Mouse (Mus musculus): ENCODE measurements around the gene St3gal5. TPM values are rescaled to one million over a fixed set of nuclear protein-coding genes. Genes with fewer than 3 reads are reported as not detected.
A peak's percentile ranks its signal among the peaks of the same experiment; 100 is the strongest.

The St3gal5 gene
- polyA plus RNA-seq, 1 experiment from 2014 or later, result 29.6 TPM

DNA sequence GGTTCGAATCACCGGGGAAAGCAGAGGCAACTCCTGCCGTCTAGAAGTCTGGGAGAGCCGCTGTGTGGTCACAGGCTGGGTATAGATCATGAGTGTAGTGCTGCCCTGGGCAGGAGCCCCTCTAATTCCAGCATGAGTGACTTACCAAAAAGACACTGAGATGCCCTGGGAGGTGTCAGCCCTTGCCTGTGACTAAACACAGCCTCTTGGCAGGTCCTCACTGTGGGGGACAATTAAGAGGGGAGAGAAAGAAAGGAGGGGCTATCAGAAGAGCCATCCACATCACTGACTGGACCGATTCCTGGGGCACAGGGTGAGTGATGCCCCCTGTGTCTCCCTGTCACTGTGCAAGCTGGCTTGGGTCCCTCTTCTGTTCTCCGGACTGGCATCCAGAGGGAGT is 89.4 kb downstream of the St3gal5 start:
- 77% methylated on average over 6 of the region's 6 CpGs for WGBS
- H3K4me3 ChIP-seq (replicated peaks), result no peak overlapping the region
- H3K27ac ChIP-seq (replicated peaks), result no peak overlapping the region
- no peaks in the 10 kb centered on the region for H3K36me3 ChIP-seq
- no peaks in the 10 kb centered on the region for H3K9me3 ChIP-seq (replicated peaks)
- no peak overlapping the region for H3K9ac ChIP-seq
- H3K27me3 ChIP-seq, result 0 out of 2 replicates have a peak, but pooled peaks cover 7% of the 10 kb centered on the region
- ATAC-seq (ENCODE audit: insufficient number of reproducible peaks, low FRiP score, low TSS enrichment, low read depth), result no peak
- H3K4me2 ChIP-seq (replicated peaks), result no peak overlapping the region
- H3K4me1 ChIP-seq, result peaks cover 31% of the 10 kb centered on the region

DNA sequence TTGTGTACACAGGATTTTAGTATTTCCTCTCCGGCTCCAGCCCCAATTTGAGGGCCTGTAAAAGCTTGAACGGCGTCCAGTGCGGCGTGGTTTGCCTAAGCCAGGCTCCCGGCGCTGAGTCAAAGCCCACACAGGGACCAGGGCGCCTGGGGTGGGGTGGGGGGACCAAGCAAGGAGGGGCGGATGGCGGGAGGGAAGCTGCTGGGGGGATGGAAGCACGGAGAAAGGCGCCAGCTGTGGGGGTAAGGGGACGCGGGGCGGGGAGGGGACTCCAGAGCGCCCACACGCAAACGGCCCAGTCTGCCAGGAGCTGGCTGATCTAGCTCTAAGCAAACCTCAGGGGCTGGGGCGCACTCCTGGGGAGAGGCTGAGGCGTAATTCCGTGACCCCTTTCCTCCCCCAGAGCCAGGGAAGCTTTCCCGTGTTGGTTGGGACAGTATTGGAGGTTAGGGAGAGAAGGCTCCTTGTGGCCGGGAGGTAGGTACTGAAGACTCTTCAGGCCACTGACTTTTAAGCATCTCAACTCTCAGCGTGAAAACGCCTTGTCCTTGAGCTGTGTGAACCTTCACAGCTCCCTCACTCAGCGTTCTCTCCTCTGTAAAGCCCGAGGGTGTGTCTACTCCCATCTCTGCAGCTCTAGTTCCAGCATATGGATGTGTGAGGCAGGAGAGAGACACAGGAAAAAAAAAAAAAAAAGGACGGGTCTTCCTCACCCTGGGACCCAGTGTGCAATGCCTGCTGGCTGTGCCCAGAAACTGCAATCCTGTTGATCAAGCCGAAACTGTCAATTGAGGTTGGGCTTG is 91.9 kb downstream of the St3gal5 start:
- ATAC-seq (ENCODE audit: insufficient number of reproducible peaks, low FRiP score, low TSS enrichment, low read depth), result peak; percentile 75
- WGBS, result 1% methylated on average over 29 of the region's 29 CpGs
- peak overlapping the region; percentile 50 for H3K4me2 ChIP-seq (replicated peaks)

DNA sequence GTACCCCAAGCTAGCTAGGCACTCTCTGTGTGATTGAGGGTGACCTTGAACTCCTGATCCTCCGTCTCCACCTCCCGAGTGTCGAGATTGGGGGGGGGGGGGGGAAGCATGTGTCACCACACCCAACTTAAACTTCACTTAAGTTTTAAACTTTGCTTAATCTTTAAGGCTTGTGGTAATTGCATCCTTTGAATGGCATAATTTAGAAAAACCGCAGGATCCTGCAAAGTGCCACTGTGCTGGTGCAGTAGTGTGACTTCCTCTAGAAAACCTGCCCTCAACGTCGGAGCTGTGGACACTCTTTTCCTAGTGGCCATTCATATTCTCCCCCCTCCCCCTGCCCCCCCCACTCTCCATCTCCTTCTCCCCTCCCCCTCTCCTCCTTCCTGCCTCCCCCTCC is 92.7 kb downstream of the St3gal5 start:
- Histone ChIP-seq H3K4me3 (replicated peaks) (no peak overlapping the region), H3K4me1 (peaks cover 31% of the 10 kb centered on the region), H3K27ac (replicated peaks) (no peak overlapping the region), H3K9me3 (replicated peaks) (no peaks in the 10 kb centered on the region), H3K27me3 (0 out of 2 replicates have a peak, but pooled peaks cover 4% of the 10 kb centered on the region), H3K4me2 (replicated peaks) (no peak overlapping the region), H3K9ac (no peak overlapping the region), H3K36me3 (no peaks in the 10 kb centered on the region)
- WGBS, result 30% methylated on average over 6 of the region's 6 CpGs
- ATAC-seq (ENCODE audit: insufficient number of reproducible peaks, low FRiP score, low TSS enrichment, low read depth), result no peak

More for the DNA sequence above, 91.9 kb downstream of the St3gal5 start:
- Histone ChIP-seq H3K27me3 (0 out of 2 replicates have a peak, but pooled peaks cover 7% of the 10 kb centered on the region), H3K9me3 (replicated peaks) (no peaks in the 10 kb centered on the region), H3K27ac (replicated peaks) (peak overlapping the region; percentile 84), H3K9ac (no peak overlapping the region; the same call in 1 of the 2 replicates), H3K36me3 (no peaks in the 10 kb centered on the region), H3K4me3 (replicated peaks) (peak overlapping the region; percentile 22), H3K4me1 (peaks cover 31% of the 10 kb centered on the region)

DNA sequence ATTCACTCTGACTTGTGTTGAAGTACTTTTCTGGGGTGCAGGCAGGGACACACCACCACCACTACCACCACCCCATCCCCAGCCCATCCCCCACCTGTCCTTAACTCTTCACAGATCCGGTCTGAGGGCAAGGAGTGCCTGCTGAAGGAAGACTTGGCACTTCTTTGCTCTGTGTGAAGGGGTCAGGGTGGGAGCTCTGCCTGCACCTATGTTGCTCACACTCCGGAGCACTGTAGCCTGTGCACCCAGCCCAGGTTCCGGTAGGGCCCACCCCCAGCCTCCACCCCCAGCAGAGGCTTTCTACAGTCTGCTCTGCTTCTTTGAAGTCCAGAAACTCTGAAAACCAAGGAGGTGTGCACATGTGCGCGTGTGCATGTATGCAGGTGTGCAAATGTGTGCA is 93.2 kb downstream of the St3gal5 start:
- 0 out of 2 replicates have a peak, but pooled peaks cover 4% of the 10 kb centered on the region for H3K27me3 ChIP-seq
- no peaks in the 10 kb centered on the region for H3K36me3 ChIP-seq
- H3K4me3 ChIP-seq (replicated peaks), result no peak overlapping the region
- peaks cover 31% of the 10 kb centered on the region for H3K4me1 ChIP-seq
- no peak overlapping the region for H3K4me2 ChIP-seq (replicated peaks)
- no peak overlapping the region for H3K9ac ChIP-seq
- H3K9me3 ChIP-seq (replicated peaks), result no peaks in the 10 kb centered on the region
- no peak for ATAC-seq (ENCODE audit: insufficient number of reproducible peaks, low FRiP score, low TSS enrichment, low read depth)
- 51% methylated on average over 5 of the region's 5 CpGs for WGBS
- no peak overlapping the region for H3K27ac ChIP-seq (replicated peaks)

DNA sequence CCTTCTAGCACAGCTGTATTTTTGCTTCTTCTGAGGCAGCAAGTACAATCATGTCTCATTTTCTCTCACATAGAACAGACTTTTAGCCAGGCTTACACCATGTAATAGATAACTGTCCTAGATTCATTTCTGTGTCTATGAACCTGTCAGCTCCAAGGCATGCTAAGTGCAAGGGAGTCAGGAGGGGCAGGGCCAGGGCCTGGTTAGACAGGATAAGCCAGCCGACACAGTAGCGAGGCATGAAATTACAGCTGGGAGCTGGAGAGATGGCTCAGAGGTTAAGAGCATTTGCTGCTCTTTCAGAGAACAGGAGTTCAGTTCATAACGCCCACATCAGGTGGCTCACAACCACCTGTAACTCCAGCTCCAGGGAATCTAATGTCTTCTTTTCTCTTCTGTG is 99.3 kb downstream of the St3gal5 start:
- Histone ChIP-seq H3K9me3 (replicated peaks) (no peaks in the 10 kb centered on the region), H3K36me3 (no peaks in the 10 kb centered on the region), H3K4me2 (replicated peaks) (no peak overlapping the region), H3K4me1 (peaks cover 13% of the 10 kb centered on the region), H3K27me3 (no peaks in the 10 kb centered on the region), H3K4me3 (replicated peaks) (no peak overlapping the region), H3K9ac (no peak overlapping the region), H3K27ac (replicated peaks) (peak overlapping the region; percentile 3; the same call in 1 of the 2 replicates)
- 43% methylated on average over 3 of the region's 3 CpGs for WGBS
- no peak for ATAC-seq (ENCODE audit: insufficient number of reproducible peaks, low FRiP score, low TSS enrichment, low read depth)

DNA sequence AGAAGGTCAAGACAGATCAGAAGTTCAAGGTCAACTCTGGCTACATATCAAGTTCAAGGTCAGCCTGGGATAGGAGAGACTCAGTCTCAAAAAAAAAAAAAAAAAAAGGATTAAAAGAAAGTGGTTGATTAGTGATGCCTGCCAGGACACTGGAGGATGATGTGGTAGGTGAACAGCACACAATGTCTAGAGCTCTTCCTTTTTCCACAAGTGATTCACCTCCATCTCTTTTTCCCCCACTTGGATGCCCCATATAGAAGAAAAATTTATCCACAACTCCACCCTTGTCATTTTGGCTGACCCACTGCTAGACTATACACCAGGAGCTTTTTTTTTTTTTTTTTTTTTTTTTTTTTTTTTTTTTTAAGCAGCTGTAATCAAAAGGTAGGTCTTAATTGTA is 100.1 kb downstream of the St3gal5 start:
- H3K4me2 ChIP-seq (replicated peaks), result no peak overlapping the region
- ATAC-seq (ENCODE audit: insufficient number of reproducible peaks, low FRiP score, low TSS enrichment, low read depth), result no peak
- H3K27ac ChIP-seq (replicated peaks), result no peak overlapping the region
- H3K36me3 ChIP-seq, result no peaks in the 10 kb centered on the region
- H3K9me3 ChIP-seq (replicated peaks), result no peaks in the 10 kb centered on the region
- no peaks in the 10 kb centered on the region for H3K27me3 ChIP-seq
- no peak overlapping the region for H3K9ac ChIP-seq
- peaks cover 14% of the 10 kb centered on the region for H3K4me1 ChIP-seq
- H3K4me3 ChIP-seq (replicated peaks), result no peak overlapping the region

DNA sequence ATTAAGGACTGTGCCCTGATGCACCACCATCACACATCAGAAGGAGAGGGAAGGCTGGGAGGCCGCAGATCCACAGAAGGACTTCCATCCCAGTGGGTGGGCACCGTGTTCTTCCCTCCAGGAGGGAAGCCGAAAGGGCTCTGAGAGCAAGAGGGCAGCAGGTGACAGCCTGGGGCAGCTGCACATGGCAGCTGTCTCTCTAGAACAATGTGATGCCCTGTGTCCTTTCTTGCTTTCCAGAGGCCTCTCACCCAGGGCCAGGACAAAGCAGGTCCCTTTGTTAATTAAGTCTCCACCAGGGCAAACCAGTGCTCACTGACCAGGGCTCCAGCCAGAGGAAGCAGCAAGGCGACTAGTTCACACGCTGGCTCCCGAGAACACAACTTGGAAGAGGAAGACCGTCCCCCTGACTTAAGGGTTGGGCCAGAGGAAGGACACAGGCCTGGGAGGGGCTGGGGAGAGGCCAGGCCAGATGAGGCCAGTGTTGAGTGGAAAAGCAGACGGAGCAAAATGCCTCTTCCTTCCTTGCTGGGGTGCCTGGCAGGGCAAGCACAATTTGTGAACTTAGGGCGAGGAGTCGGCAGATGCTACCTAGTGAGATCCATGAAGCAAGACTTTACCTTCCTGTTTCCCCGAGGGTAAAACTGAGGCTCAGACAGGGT is 103.3 kb downstream of the St3gal5 start:
- no peak overlapping the region for H3K4me3 ChIP-seq (replicated peaks)
- WGBS, result 50% methylated on average over 11 of the region's 11 CpGs
- no peak for ATAC-seq (ENCODE audit: insufficient number of reproducible peaks, low FRiP score, low TSS enrichment, low read depth)

DNA sequence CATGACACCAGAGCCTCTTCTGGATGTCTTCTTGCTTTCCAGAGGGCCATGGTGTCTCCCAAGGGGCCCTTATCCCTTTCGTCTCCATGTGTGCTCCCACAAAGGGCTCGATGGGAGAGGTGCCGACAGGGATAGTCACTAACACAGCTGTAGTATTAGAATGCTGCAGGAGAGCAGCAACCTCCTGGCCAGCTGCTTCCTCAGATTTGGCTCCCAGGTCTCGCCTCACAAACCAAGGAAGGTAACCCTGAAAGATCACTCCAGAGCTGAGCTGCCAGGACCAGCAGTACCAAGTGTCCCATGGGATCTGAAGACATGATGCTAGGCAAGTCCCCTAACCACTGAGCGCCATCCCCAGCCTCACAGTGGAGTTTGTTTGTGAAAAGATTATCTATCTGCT is 105.3 kb downstream of the St3gal5 start:
- Histone ChIP-seq H3K27me3 (no peaks in the 10 kb centered on the region), H3K9me3 (replicated peaks) (no peaks in the 10 kb centered on the region), H3K4me1 (peaks cover 40% of the 10 kb centered on the region), H3K36me3 (peaks cover 8% of the 10 kb centered on the region; the same call in 1 of the 2 replicates), H3K27ac (replicated peaks) (no peak overlapping the region), H3K9ac (no peak overlapping the region), H3K4me3 (replicated peaks) (no peak overlapping the region), H3K4me2 (replicated peaks) (no peak overlapping the region)
- ATAC-seq (ENCODE audit: insufficient number of reproducible peaks, low FRiP score, low TSS enrichment, low read depth), result no peak
- WGBS, result 69% methylated on average over 5 of the region's 5 CpGs

More for the DNA sequence above, 103.3 kb downstream of the St3gal5 start:
- H3K9me3 ChIP-seq (replicated peaks), result no peaks in the 10 kb centered on the region
- no peaks in the 10 kb centered on the region for H3K36me3 ChIP-seq
- peaks cover 31% of the 10 kb centered on the region for H3K4me1 ChIP-seq
- no peak overlapping the region for H3K9ac ChIP-seq
- H3K27ac ChIP-seq (replicated peaks), result no peak overlapping the region; the same call in 1 of the 2 replicates
- no peaks in the 10 kb centered on the region for H3K27me3 ChIP-seq
- no peak overlapping the region for H3K4me2 ChIP-seq (replicated peaks)

DNA sequence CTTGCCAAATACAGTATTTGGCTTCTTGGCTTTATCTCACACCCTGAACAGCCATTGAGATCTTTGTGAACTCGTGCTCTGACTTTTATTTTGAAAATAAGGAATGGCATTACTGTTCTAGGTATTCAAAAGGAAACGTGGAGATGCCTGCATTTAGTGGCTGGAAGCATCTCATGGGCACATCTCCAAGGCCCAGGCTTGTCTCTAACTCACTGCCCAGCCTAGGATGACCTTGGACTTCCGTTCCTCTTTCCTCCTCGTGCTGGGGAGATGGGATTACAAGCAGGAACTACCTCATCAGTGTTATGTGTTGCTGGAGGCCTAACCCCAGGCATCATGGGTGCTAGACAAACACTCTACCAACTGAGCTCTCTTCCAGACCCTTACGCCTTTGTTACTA is 105.9 kb downstream of the St3gal5 start:
- Histone ChIP-seq H3K27ac (replicated peaks) (no peak overlapping the region), H3K36me3 (peaks cover 8% of the 10 kb centered on the region; the same call in 1 of the 2 replicates), H3K27me3 (no peaks in the 10 kb centered on the region), H3K4me3 (replicated peaks) (no peak overlapping the region), H3K4me1 (peaks cover 45% of the 10 kb centered on the region), H3K4me2 (replicated peaks) (no peak overlapping the region), H3K9ac (no peak overlapping the region), H3K9me3 (replicated peaks) (no peaks in the 10 kb centered on the region)
- ATAC-seq (ENCODE audit: insufficient number of reproducible peaks, low FRiP score, low TSS enrichment, low read depth), result no peak
- 64% methylated on average over 5 of the region's 5 CpGs for WGBS

All from embryonic facial prominence, embryonic 15.5 days (tissue).